In the genomic region with DNA sequence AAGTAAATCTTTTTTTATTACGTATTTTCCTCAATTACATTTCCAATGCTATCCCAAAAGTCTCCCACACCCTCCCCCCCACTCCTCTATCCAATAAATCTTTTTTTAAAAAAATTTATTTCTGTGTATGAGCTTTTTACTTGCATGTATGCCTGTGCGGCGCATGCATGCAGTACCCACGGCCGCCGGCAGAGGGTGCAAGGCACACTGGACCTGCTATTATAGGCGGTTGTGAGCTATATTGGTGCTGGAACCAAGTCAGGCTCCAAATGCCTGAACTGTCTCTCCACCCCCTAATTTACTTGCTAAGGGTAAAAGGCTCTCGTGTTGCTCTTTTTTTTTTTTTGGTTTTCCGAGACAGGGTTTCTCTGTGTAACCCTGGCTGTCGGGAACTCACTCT, we compare ENCODE assay signal across 8 mouse cellular contexts. TPM values are rescaled to one million over a fixed set of nuclear protein-coding genes. Genes with fewer than 3 reads are reported as not detected.
A peak's percentile ranks its signal among the peaks of the same experiment; 100 is the strongest.
DNase-seq lines count a peak whose midpoint lies in the region; ATAC-seq and TF ChIP-seq lines count a peak whose summit lies in the region.

No protein-coding gene starts in this region.

- H3K4me3 ChIP-seq in hindbrain, embryonic 14.5 days (replicated peaks; ENCODE audit: low read length) = no peak overlapping the region
- no peak overlapping the region for H3K4me3 ChIP-seq in hindbrain, embryonic 13.5 days
- no peak overlapping the region for H3K4me3 ChIP-seq in gastrocnemius, adult 2 months

- no peaks in the 10 kb centered on the region for H3K27me3 ChIP-seq in hindbrain, embryonic 14.5 days (ENCODE audit: control insufficient read depth, insufficient read depth, low read length)
- 0 out of 2 replicates have a peak, but pooled peaks cover 3% of the 10 kb centered on the region for H3K27me3 ChIP-seq in hindbrain, embryonic 13.5 days

- no peaks in the 10 kb centered on the region for H3K4me1 ChIP-seq in hindbrain, embryonic 14.5 days (replicated peaks; ENCODE audit: control insufficient read depth, insufficient read depth, low read length)
- H3K4me1 ChIP-seq in hindbrain, embryonic 13.5 days (replicated peaks) = no peaks in the 10 kb centered on the region

- H3K36me3 ChIP-seq in hindbrain, embryonic 14.5 days (replicated peaks; ENCODE audit: control insufficient read depth, insufficient read depth) = no peaks in the 10 kb centered on the region
- H3K36me3 ChIP-seq in hindbrain, embryonic 13.5 days = no peaks in the 10 kb centered on the region

- no peak overlapping the region for H3K4me2 ChIP-seq in hindbrain, embryonic 14.5 days (replicated peaks)
- H3K4me2 ChIP-seq in hindbrain, embryonic 13.5 days = no peak overlapping the region

- peak; percentile 58 for DNase-seq in hindbrain, embryonic 14.5 days (ENCODE audit: low spot score)
- peak; percentile 88 for DNase-seq in ES-CJ7 (ENCODE audit: low read depth, low spot score)
- peak; percentile 61 for DNase-seq in c-Kit-positive CD71-positive TER-119-negative erythroid progenitor cells, embryonic 14.5 days (ENCODE audit: low read depth)
- DNase-seq in gastrocnemius, adult 2 months = peak; percentile 85
- DNase-seq in left cerebral cortex, postnatal 36 days (ENCODE audit: low spot score in 2 of 2) = peak; percentile 45 to 51
- peak; percentile 65 for DNase-seq in ovary, postnatal 14 days (ENCODE audit: low spot score)
- peak; percentile 79 to 81 for DNase-seq in thymus, postnatal 36 days

- intact Hi-C loops in gastrocnemius, adult 2 months (cut with DNase I) = loop anchor here (1.0 kb wide), 1 partner anchor 114 kb away; no protein-coding TSS in a partner anchor
- intact Hi-C loops in left cerebral cortex, postnatal 36 days (cut with DNase I) = loop anchor here (2.0 kb wide), 1 partner anchor 134 kb away; no protein-coding TSS in a partner anchor

- peak; percentile 76 for TF ChIP-seq CTCF in gastrocnemius, adult 2 months (IDR thresholded peaks at IDR 0.05)

- 19% methylated on average over 10 of the region's 10 CpGs for WGBS in hindbrain, embryonic 14.5 days
- WGBS in hindbrain, embryonic 13.5 days = 26% methylated on average over 10 of the region's 10 CpGs

- H3K9me3 ChIP-seq in hindbrain, embryonic 14.5 days (ENCODE audit: control insufficient read depth, low read length) = no peaks in the 10 kb centered on the region
- H3K9me3 ChIP-seq in hindbrain, embryonic 13.5 days = no peaks in the 10 kb centered on the region

- no peak overlapping the region for H3K9ac ChIP-seq in hindbrain, embryonic 14.5 days
- H3K9ac ChIP-seq in hindbrain, embryonic 13.5 days = no peak overlapping the region

- no peak for ATAC-seq in hindbrain, embryonic 14.5 days (ENCODE audit: low FRiP score)
- ATAC-seq in hindbrain, embryonic 13.5 days (ENCODE audit: low FRiP score) = no peak

- no peak overlapping the region for H3K27ac ChIP-seq in hindbrain, embryonic 14.5 days
- no peak overlapping the region for H3K27ac ChIP-seq in hindbrain, embryonic 13.5 days
- no peak overlapping the region for H3K27ac ChIP-seq in gastrocnemius, adult 2 months

RNA-seq across cellular contexts. Expression of a gene that starts 9.7 kb away (rescaled TPM):
- 0.09 and 0.17 TPM in 2 replicates for polyA plus RNA-seq in hindbrain, embryonic 14.5 days (2014; fragmentation: Nextera tagmentation; extraction: Ambion mirVana)
- 0.13 and 0.17 TPM in 2 replicates for polyA plus RNA-seq in hindbrain, embryonic 13.5 days (2015; fragmentation: Nextera tagmentation; extraction: Ambion mirVana)
- total RNA-seq in gastrocnemius, adult 2 months (2021) = under 1 TPM in 1 of 2 experiments, not detected in 1; 0.08 TPM
- total RNA-seq in left cerebral cortex, postnatal 36 days (2021) = under 1 TPM in 1 of 2 experiments, not detected in 1; 0.32 TPM

RNA-seq across cellular contexts. Expression of a gene that starts 19.5 kb away (rescaled TPM):
- polyA plus RNA-seq in hindbrain, embryonic 14.5 days (2014; fragmentation: Nextera tagmentation; extraction: Ambion mirVana) = 311 and 351 TPM in 2 replicates
- polyA plus RNA-seq in hindbrain, embryonic 13.5 days (2015; fragmentation: Nextera tagmentation; extraction: Ambion mirVana) = 333 and 336 TPM in 2 replicates
- 100 to 1,000 TPM; 110 to 139 TPM for total RNA-seq in gastrocnemius, adult 2 months (2021)
- total RNA-seq in left cerebral cortex, postnatal 36 days (2021) = 100 to 1,000 TPM; 120 to 153 TPM

RNA-seq across cellular contexts. Expression of a gene that starts 26.2 kb away (rescaled TPM):
- 69.3 and 70.3 TPM in 2 replicates for polyA plus RNA-seq in hindbrain, embryonic 14.5 days (2014; fragmentation: Nextera tagmentation; extraction: Ambion mirVana)
- polyA plus RNA-seq in hindbrain, embryonic 13.5 days (2015; fragmentation: Nextera tagmentation; extraction: Ambion mirVana) = 63.6 and 68.8 TPM in 2 replicates
- total RNA-seq in gastrocnemius, adult 2 months (2021) = 10 to 100 TPM; 11.3 to 18.5 TPM
- total RNA-seq in left cerebral cortex, postnatal 36 days (2021) = 10 to 100 TPM; 53.2 to 66.1 TPM

RNA-seq across cellular contexts. Expression of a gene that starts 26.3 kb away (rescaled TPM):
- 241 and 287 TPM in 2 replicates for polyA plus RNA-seq in hindbrain, embryonic 14.5 days (2014; fragmentation: Nextera tagmentation; extraction: Ambion mirVana)
- polyA plus RNA-seq in hindbrain, embryonic 13.5 days (2015; fragmentation: Nextera tagmentation; extraction: Ambion mirVana) = 210 and 237 TPM in 2 replicates
- 10 to 100 TPM; 13.5 to 20.0 TPM for total RNA-seq in gastrocnemius, adult 2 months (2021)
- 10 to 100 TPM; 34.2 to 44.0 TPM for total RNA-seq in left cerebral cortex, postnatal 36 days (2021)

RNA-seq across cellular contexts. Expression of a gene that starts 36.7 kb away (rescaled TPM):
- polyA plus RNA-seq in hindbrain, embryonic 14.5 days (2014; fragmentation: Nextera tagmentation; extraction: Ambion mirVana) = 12.9 and 13.8 TPM in 2 replicates
- 41.5 and 43.9 TPM in 2 replicates for polyA plus RNA-seq in hindbrain, embryonic 13.5 days (2015; fragmentation: Nextera tagmentation; extraction: Ambion mirVana)
- total RNA-seq in gastrocnemius, adult 2 months (2021) = 1 to 10 TPM; 1.9 to 3.0 TPM
- total RNA-seq in left cerebral cortex, postnatal 36 days (2021) = 10 to 100 TPM; 17.6 to 21.2 TPM
